In the genomic region with DNA sequence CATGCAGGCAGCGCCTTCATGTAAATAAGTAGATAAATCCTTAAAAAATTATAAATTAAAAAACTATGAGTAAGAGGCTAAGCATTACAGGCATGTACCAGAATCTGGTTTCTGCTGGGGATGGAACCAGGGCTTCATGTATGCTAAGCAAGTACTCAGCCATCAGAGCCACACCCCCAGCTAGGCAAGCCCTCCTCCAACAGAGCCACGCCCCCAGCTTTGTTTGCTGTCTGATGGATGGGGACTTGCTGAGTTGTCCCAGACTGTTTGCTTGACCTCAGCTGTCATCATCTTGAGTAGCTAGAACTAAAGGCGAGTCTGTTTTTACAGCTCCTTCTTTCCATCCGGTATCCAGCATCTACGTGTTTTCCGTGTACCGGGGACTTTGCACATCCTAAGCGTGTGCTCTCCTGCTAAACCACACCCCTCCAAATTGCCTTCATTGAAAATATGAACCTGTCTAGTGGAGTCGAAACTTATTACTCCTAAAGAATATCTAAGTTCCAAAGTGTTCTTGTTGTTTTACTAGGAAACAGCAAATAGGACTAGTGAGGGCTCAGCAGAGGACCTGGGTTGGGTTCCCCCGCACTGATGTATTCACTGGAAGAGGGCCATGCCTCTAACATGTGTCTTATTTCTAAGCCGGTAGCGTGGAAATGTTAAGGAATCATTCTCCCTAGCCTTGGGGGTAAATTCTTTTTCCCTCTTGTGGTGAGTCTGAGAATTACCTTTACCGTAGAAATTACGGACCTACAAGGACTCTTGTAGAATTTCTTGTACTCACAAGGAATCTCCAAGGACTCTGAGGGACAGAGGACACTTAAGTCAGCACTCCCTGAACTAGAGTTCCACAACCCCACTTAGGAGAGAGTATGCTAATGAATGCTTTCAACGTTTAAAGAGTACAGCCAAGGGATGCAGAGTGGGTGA, we compare ENCODE assay signal across 9 mouse cellular contexts. TPM values are rescaled to one million over a fixed set of nuclear protein-coding genes. Genes with fewer than 3 reads are reported as not detected.
DNase-seq lines count a peak whose midpoint lies in the region; ATAC-seq and TF ChIP-seq lines count a peak whose summit lies in the region.
"Had no signal": no experiment of that assay in that cellular context is flagged by ENCODE, and none has a peak within 500 bp of the region (broad histone marks: within the 10 kb centered on the region; RNA-seq: fewer than 3 reads in every experiment).

No protein-coding gene starts in this region.

- 71% methylated on average over 15 of the region's 15 CpGs for WGBS in neural tube, embryonic 15.5 days
- 29% methylated on average over 15 of the region's 15 CpGs for WGBS in intestine, postnatal 0 days
- 53% methylated on average over 15 of the region's 15 CpGs for WGBS in stomach, embryonic 16.5 days
- WGBS in midbrain, embryonic 14.5 days: 77% methylated on average over 15 of the region's 15 CpGs

- H3K27ac ChIP-seq in neural tube, embryonic 15.5 days (replicated peaks): no peak overlapping the region
- H3K27ac ChIP-seq in intestine, postnatal 0 days (ENCODE audit: low read depth, low read length): no peak overlapping the region
- 0 out of 2 replicates have a peak overlapping the region, but pooled peaks have one; percentile 17 for H3K27ac ChIP-seq in stomach, embryonic 16.5 days (ENCODE audit: low read length)
- H3K27ac ChIP-seq in midbrain, embryonic 14.5 days (replicated peaks; ENCODE audit: low read depth, low read length): no peak overlapping the region

- H3K4me1 ChIP-seq in neural tube, embryonic 15.5 days: peaks cover 15% of the 10 kb centered on the region
- no peaks in the 10 kb centered on the region for H3K4me1 ChIP-seq in intestine, postnatal 0 days (replicated peaks; ENCODE audit: control insufficient read depth, insufficient read depth, low read length)
- H3K4me1 ChIP-seq in stomach, embryonic 16.5 days (ENCODE audit: control insufficient read depth, insufficient read depth, low read length): peaks cover 5% of the 10 kb centered on the region; the same call in 1 of the 2 replicates
- peaks cover 6% of the 10 kb centered on the region; the same call in 1 of the 2 replicates for H3K4me1 ChIP-seq in midbrain, embryonic 14.5 days (ENCODE audit: control insufficient read depth, insufficient read depth, low read length)

- ATAC-seq in neural tube, embryonic 15.5 days (ENCODE audit: low FRiP score): no peak
- ATAC-seq in intestine, postnatal 0 days: peak; percentile 64
- peak; percentile 73 for ATAC-seq in stomach, embryonic 16.5 days (ENCODE audit: insufficient read depth, low FRiP score)
- ATAC-seq in midbrain, embryonic 14.5 days (ENCODE audit: low FRiP score, low TSS enrichment): no peak

- H3K27me3 ChIP-seq in neural tube, embryonic 15.5 days (replicated peaks): no peaks in the 10 kb centered on the region
- H3K27me3 ChIP-seq in intestine, postnatal 0 days (replicated peaks; ENCODE audit: control insufficient read depth, insufficient read depth, low read length): no peaks in the 10 kb centered on the region
- H3K27me3 ChIP-seq in stomach, embryonic 16.5 days (ENCODE audit: control insufficient read depth, insufficient read depth, low read length): no peaks in the 10 kb centered on the region
- H3K27me3 ChIP-seq in midbrain, embryonic 14.5 days (ENCODE audit: control insufficient read depth, insufficient read depth, low read length): no peaks in the 10 kb centered on the region

- DNase-seq in adrenal gland, adult 18-20 months (ENCODE audit: low spot score in 2 of 2): peak; percentile 29 to 31
- DNase-seq in adrenal gland, adult 8-10 months: no peak
- DNase-seq in neural tube, embryonic 10.5 days (ENCODE audit: extremely low spot score, low spot score): peak; percentile 42
- DNase-seq in midbrain, embryonic 14.5 days: no peak
- DNase-seq in layer of hippocampus, adult 9-10 months (ENCODE audit: low spot score): no peak
- DNase-seq: cerebellum, adult 18-20 months had no signal

- TF ChIP-seq CTCF in intestine, postnatal 0 days (IDR thresholded peaks at IDR 0.05; ENCODE audit: low read depth): peak; percentile 58

- H3K4me3 ChIP-seq in neural tube, embryonic 15.5 days (replicated peaks): no peak overlapping the region
- H3K4me3 ChIP-seq in intestine, postnatal 0 days (ENCODE audit: low read depth, low read length): no peak overlapping the region
- no peak overlapping the region for H3K4me3 ChIP-seq in stomach, embryonic 16.5 days (replicated peaks; ENCODE audit: low read length)
- no peak overlapping the region for H3K4me3 ChIP-seq in midbrain, embryonic 14.5 days (replicated peaks; ENCODE audit: low read depth, low read length)

- H3K4me2 ChIP-seq in neural tube, embryonic 15.5 days: no peak overlapping the region
- H3K4me2 ChIP-seq in intestine, postnatal 0 days (replicated peaks; ENCODE audit: low read depth): no peak overlapping the region; the same call in 1 of the 2 replicates
- no peak overlapping the region for H3K4me2 ChIP-seq in stomach, embryonic 16.5 days (ENCODE audit: low read depth, low read length)
- no peak overlapping the region for H3K4me2 ChIP-seq in midbrain, embryonic 14.5 days (ENCODE audit: low read length)

- no peaks in the 10 kb centered on the region for H3K36me3 ChIP-seq in neural tube, embryonic 15.5 days
- H3K36me3 ChIP-seq in intestine, postnatal 0 days (ENCODE audit: control insufficient read depth, insufficient read depth): no peaks in the 10 kb centered on the region
- H3K36me3 ChIP-seq in stomach, embryonic 16.5 days (ENCODE audit: control insufficient read depth, insufficient read depth, low read length): no peaks in the 10 kb centered on the region
- no peaks in the 10 kb centered on the region for H3K36me3 ChIP-seq in midbrain, embryonic 14.5 days (ENCODE audit: control insufficient read depth, insufficient read depth, low read length)

- no peaks in the 10 kb centered on the region for H3K9me3 ChIP-seq in neural tube, embryonic 15.5 days (replicated peaks)
- no peaks in the 10 kb centered on the region for H3K9me3 ChIP-seq in intestine, postnatal 0 days (ENCODE audit: control insufficient read depth)
- H3K9me3 ChIP-seq in stomach, embryonic 16.5 days (replicated peaks; ENCODE audit: control insufficient read depth, low read length): no peaks in the 10 kb centered on the region
- H3K9me3 ChIP-seq in midbrain, embryonic 14.5 days (ENCODE audit: control insufficient read depth, low read length): no peaks in the 10 kb centered on the region

- no peak overlapping the region for H3K9ac ChIP-seq in neural tube, embryonic 15.5 days (replicated peaks)
- no peak overlapping the region for H3K9ac ChIP-seq in intestine, postnatal 0 days (ENCODE audit: low read depth, low read length)
- H3K9ac ChIP-seq in stomach, embryonic 16.5 days (ENCODE audit: low read length): no peak overlapping the region
- H3K9ac ChIP-seq in midbrain, embryonic 14.5 days (replicated peaks; ENCODE audit: low read length): no peak overlapping the region

RNA-seq across cellular contexts. Expression of gene Rps6ka1, which starts 54.4 kb away (rescaled TPM):
- 10 to 100 TPM; 11.1 to 17.2 TPM for total RNA-seq in adrenal gland, adult 18-20 months (2021)
- total RNA-seq in adrenal gland, adult 8-10 months (2022): 10 to 100 TPM; 16.4 to 25.7 (median 22.8) TPM
- polyA plus RNA-seq in neural tube, embryonic 15.5 days (2015; fragmentation: Nextera tagmentation; extraction: Ambion mirVana): 23.7 and 38.8 TPM in 2 replicates
- polyA plus RNA-seq in intestine, postnatal 0 days (2015; fragmentation: Nextera tagmentation; extraction: Ambion mirVana): 86.2 and 88.8 TPM in 2 replicates
- 69.2 and 71.8 TPM in 2 replicates for polyA plus RNA-seq in stomach, embryonic 16.5 days (2015; fragmentation: Nextera tagmentation; extraction: Ambion mirVana)
- polyA plus RNA-seq in midbrain, embryonic 14.5 days (2014; fragmentation: Nextera tagmentation; extraction: Ambion mirVana): 18.8 and 22.0 TPM in 2 replicates

Comparison
In these comparisons a context has a peak if more than half of its experiments do, and no peak if none do; other contexts are left out.
1. DNase-seq: peak in adrenal gland, adult 18-20 months (2 of 2) and neural tube, embryonic 10.5 days (single experiment); none in adrenal gland, adult 8-10 months (single experiment), midbrain, embryonic 14.5 days (single experiment) and layer of hippocampus, adult 9-10 months (single experiment).
2. ATAC-seq: peak in intestine, postnatal 0 days (single experiment) and stomach, embryonic 16.5 days (single experiment); none in neural tube, embryonic 15.5 days (single experiment) and midbrain, embryonic 14.5 days (single experiment).